In the genomic region with DNA sequence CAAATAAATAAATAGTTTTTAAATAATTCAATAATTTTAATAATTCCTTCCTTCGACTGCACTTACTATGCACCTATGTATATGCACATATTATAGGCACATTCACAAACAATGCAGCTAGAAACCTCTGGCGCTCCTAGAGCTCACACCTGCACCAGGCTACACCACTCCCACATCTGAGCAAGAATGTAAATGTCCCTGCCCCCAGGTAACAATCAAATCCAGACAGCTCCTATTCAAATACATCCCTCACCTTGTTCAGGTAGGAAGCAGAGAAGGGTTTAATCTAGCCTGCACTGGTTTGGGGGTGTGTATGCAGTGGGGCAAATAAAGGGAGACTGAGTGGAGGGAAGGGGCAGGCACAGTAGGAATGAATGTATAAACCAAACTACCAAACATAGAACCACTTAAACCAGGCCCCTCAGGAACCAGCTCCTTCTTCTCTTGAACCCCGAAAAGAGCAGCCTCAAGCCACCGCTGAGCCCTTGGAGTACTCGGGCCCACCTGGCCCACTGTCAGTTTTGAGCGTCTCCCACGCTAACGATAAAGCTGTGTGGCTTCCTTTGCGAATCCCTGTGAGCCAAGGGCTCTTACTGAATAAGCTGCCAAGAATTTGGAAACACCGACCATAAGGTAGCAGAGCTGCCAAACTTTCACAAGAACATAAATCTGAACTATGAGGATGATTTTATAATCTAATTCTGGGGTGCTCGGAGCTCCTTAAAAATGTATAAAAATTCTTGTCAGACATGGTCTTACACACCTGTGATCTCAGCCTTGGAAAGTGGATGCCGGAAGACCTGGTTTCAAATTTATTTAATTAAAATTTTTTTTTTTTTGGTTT, we compare ENCODE assay signal across 19 mouse cellular contexts. TPM values are rescaled to one million over a fixed set of nuclear protein-coding genes. Genes with fewer than 3 reads are reported as not detected.
DNase-seq lines count a peak whose midpoint lies in the region; ATAC-seq and TF ChIP-seq lines count a peak whose summit lies in the region.
"Had no signal": no experiment of that assay in that cellular context is flagged by ENCODE, and none has a peak within 500 bp of the region (broad histone marks: within the 10 kb centered on the region; RNA-seq: fewer than 3 reads in every experiment).

No protein-coding gene starts in this region.

- no peaks in the 10 kb centered on the region for H3K36me3 ChIP-seq in forebrain, embryonic 14.5 days (ENCODE audit: control insufficient read depth, insufficient read depth, low read length)
- H3K36me3 ChIP-seq in forebrain, embryonic 10.5 days (replicated peaks) = no peaks in the 10 kb centered on the region
- peaks cover 36% of the 10 kb centered on the region for H3K36me3 ChIP-seq in liver, adult 2 months (ENCODE audit: control insufficient read depth, insufficient read depth, low read length)
- peaks cover 17% of the 10 kb centered on the region for H3K36me3 ChIP-seq in liver, embryonic 12.5 days
- H3K36me3 ChIP-seq: neural tube, embryonic 15.5 days had no signal

- no peak for TF ChIP-seq CTCF in liver, adult 2 months (IDR thresholded peaks at IDR 0.05; ENCODE audit: low read depth, low read length)

- no peak for ATAC-seq in forebrain, embryonic 14.5 days
- ATAC-seq in liver, embryonic 12.5 days = no peak
- ATAC-seq: CD4-positive, CD25-positive, alpha-beta regulatory T cell, adult 4 months; midbrain, embryonic 16.5 days had no signal

- no peaks in the 10 kb centered on the region for H3K27me3 ChIP-seq in forebrain, embryonic 14.5 days (replicated peaks; ENCODE audit: control insufficient read depth, insufficient read depth, low read length)
- no peaks in the 10 kb centered on the region for H3K27me3 ChIP-seq in forebrain, embryonic 10.5 days (ENCODE audit: poor library complexity, severe bottlenecking)
- no peaks in the 10 kb centered on the region for H3K27me3 ChIP-seq in liver, adult 2 months (ENCODE audit: control insufficient read depth, insufficient read depth, low read length)
- H3K27me3 ChIP-seq in liver, embryonic 12.5 days (replicated peaks) = no peaks in the 10 kb centered on the region
- H3K27me3 ChIP-seq: megakaryocyte, embryonic 14.5 days; neural tube, embryonic 15.5 days had no signal

- 80% methylated on average over 12 of the region's 12 CpGs for WGBS in forebrain, embryonic 14.5 days
- WGBS in forebrain, embryonic 10.5 days = 88% methylated on average over 12 of the region's 12 CpGs
- WGBS in liver, adult 2 months = 54% methylated on average over 12 of the region's 12 CpGs
- 83% methylated on average over 12 of the region's 12 CpGs for WGBS in liver, embryonic 12.5 days (ENCODE audit: insufficient replicate concordance)

- TF ChIP-seq POLR2A in liver, adult 2 months (IDR thresholded peaks at IDR 0.05; ENCODE audit: extremely low read depth, insufficient read depth, low read length) = no peak

- H3K4me1 ChIP-seq in forebrain, embryonic 14.5 days (ENCODE audit: control insufficient read depth, insufficient read depth, low read length) = no peaks in the 10 kb centered on the region
- peaks cover 4% of the 10 kb centered on the region for H3K4me1 ChIP-seq in forebrain, embryonic 10.5 days
- peaks cover 30% of the 10 kb centered on the region for H3K4me1 ChIP-seq in liver, adult 2 months (ENCODE audit: control insufficient read depth, insufficient read depth, low read length)
- peaks cover 46% of the 10 kb centered on the region for H3K4me1 ChIP-seq in liver, embryonic 12.5 days

- peak; percentile 38 for DNase-seq in forebrain, embryonic 14.5 days (ENCODE audit: low spot score)
- DNase-seq in forebrain, embryonic 10.5 days (ENCODE audit: extremely low spot score, low spot score) = no peak
- peak; percentile 60 for DNase-seq in liver, adult 2 months (ENCODE audit: extremely low read depth, low read depth, low spot score)
- DNase-seq in ES-CJ7 (ENCODE audit: low read depth, low spot score) = peak; percentile 62
- peak; percentile 62 for DNase-seq in fat pad, adult 2 months (ENCODE audit: extremely low read depth, low read depth, low spot score)
- no peak for DNase-seq in spleen, postnatal 10 days (ENCODE audit: low spot score in 2 of 2)
- no peak for DNase-seq in retina, postnatal 1 day
- DNase-seq: adrenal gland, postnatal 10 days; cerebellum, adult 18-20 months; cerebellum, postnatal 36 days; kidney, adult 11 months; lung, adult 2 months; right cerebral cortex, postnatal 4 days had no signal

- no peak overlapping the region for H3K4me2 ChIP-seq in forebrain, embryonic 14.5 days (ENCODE audit: low read length)
- H3K4me2 ChIP-seq in liver, embryonic 12.5 days = no peak overlapping the region
- H3K4me2 ChIP-seq: neural tube, embryonic 15.5 days had no signal

- peaks cover 42% of the 10 kb centered on the region; the same call in 1 of the 2 replicates for H3K79me2 ChIP-seq in liver, adult 2 months (ENCODE audit: control insufficient read depth, insufficient read depth, low read length)

- H3K4me3 ChIP-seq in forebrain, embryonic 14.5 days (ENCODE audit: low read depth, low read length) = no peak overlapping the region
- no peak overlapping the region for H3K4me3 ChIP-seq in forebrain, embryonic 10.5 days
- no peak overlapping the region for H3K4me3 ChIP-seq in liver, adult 2 months (ENCODE audit: insufficient read depth, low read depth, low read length)
- H3K4me3 ChIP-seq in liver, embryonic 12.5 days = no peak overlapping the region
- H3K4me3 ChIP-seq: erythroblast, embryonic 14.5 days; megakaryocyte, embryonic 14.5 days; neural tube, embryonic 15.5 days had no signal

- no peaks in the 10 kb centered on the region for H3K9me3 ChIP-seq in forebrain, embryonic 14.5 days (replicated peaks; ENCODE audit: control insufficient read depth, low read length)
- no peaks in the 10 kb centered on the region for H3K9me3 ChIP-seq in forebrain, embryonic 10.5 days
- H3K9me3 ChIP-seq in liver, embryonic 12.5 days (replicated peaks) = no peaks in the 10 kb centered on the region
- H3K9me3 ChIP-seq: megakaryocyte, embryonic 14.5 days; neural tube, embryonic 15.5 days had no signal

- H3K27ac ChIP-seq in forebrain, embryonic 14.5 days (ENCODE audit: low read depth, low read length) = no peak overlapping the region
- H3K27ac ChIP-seq in forebrain, embryonic 10.5 days = no peak overlapping the region
- peak overlapping the region; percentile 47 for H3K27ac ChIP-seq in liver, adult 2 months (replicated peaks; ENCODE audit: insufficient read depth, low read depth, low read length)
- H3K27ac ChIP-seq in liver, embryonic 12.5 days = no peak overlapping the region
- H3K27ac ChIP-seq: neural tube, embryonic 15.5 days had no signal

- no peak overlapping the region for H3K9ac ChIP-seq in forebrain, embryonic 14.5 days (ENCODE audit: low read length)
- peak overlapping the region; percentile 11; the same call in 1 of the 2 replicates for H3K9ac ChIP-seq in liver, adult 2 months (ENCODE audit: low read depth, low read length)
- H3K9ac ChIP-seq in liver, embryonic 12.5 days = no peak overlapping the region
- H3K9ac ChIP-seq: neural tube, embryonic 15.5 days had no signal

RNA-seq across cellular contexts. Expression of a gene that starts 6.3 kb away (rescaled TPM):
- polyA plus RNA-seq in forebrain, embryonic 14.5 days (2014; fragmentation: Nextera tagmentation; extraction: Ambion mirVana) = 8.6 and 8.7 TPM in 2 replicates
- polyA plus RNA-seq in forebrain, embryonic 10.5 days (2016; fragmentation: Nextera tagmentation; extraction: Ambion mirVana) = 2.0 and 2.6 TPM in 2 replicates
- 175 and 236 TPM in 2 replicates for total RNA-seq in liver, adult 2 months (2014; rRNA removed)
- polyA plus RNA-seq in liver, adult 2 months (2012; rRNA removed) = 1,032 and 1,086 TPM in 2 replicates
- 40.8 and 45.7 TPM in 2 replicates for polyA plus RNA-seq in liver, embryonic 12.5 days (2016; fragmentation: Nextera tagmentation; extraction: Ambion mirVana)

RNA-seq across cellular contexts. Expression of a gene that starts 57.8 kb away (rescaled TPM):
- 0.50 and 1.2 TPM in 2 replicates for polyA plus RNA-seq in forebrain, embryonic 14.5 days (2014; fragmentation: Nextera tagmentation; extraction: Ambion mirVana)
- 0.89 and 0.93 TPM in 2 replicates for polyA plus RNA-seq in forebrain, embryonic 10.5 days (2016; fragmentation: Nextera tagmentation; extraction: Ambion mirVana)
- total RNA-seq in liver, adult 2 months (2014; rRNA removed) = under 0.01 and 0.13 TPM in 2 replicates
- 0.02 and 0.06 TPM in 2 replicates for polyA plus RNA-seq in liver, adult 2 months (2012; rRNA removed)
- 0.07 and 0.13 TPM in 2 replicates for polyA plus RNA-seq in liver, embryonic 12.5 days (2016; fragmentation: Nextera tagmentation; extraction: Ambion mirVana)
- polyA plus RNA-seq: CD4-positive, CD25-positive, alpha-beta regulatory T cell, adult 4 months; erythroblast, embryonic 14.5 days had no signal

Comparison
In these comparisons a context has a peak if more than half of its experiments do, and no peak if none do; other contexts are left out.
1. DNase-seq: peak in forebrain, embryonic 14.5 days (single experiment), liver, adult 2 months (single experiment), ES-CJ7 (single experiment) and fat pad, adult 2 months (single experiment); none in forebrain, embryonic 10.5 days (single experiment), spleen, postnatal 10 days (0 of 2) and retina, postnatal 1 day (single experiment).
2. RNA of a gene that starts 6.3 kb away (polyA plus RNA-seq): 1,032 to 1,086 TPM in liver, adult 2 months; 40.8 to 45.7 TPM in liver, embryonic 12.5 days, 8.6 to 8.7 TPM in forebrain, embryonic 14.5 days and 2.0 to 2.6 TPM in forebrain, embryonic 10.5 days; every median in the first group is over 10 times any median in the second.